Mouse (Mus musculus): Measurements from ENCODE around the gene Gmppb. TPM values are rescaled to one million over a fixed set of nuclear protein-coding genes. Genes with fewer than 3 reads are reported as not detected.

Gene Gmppb
- polyA plus RNA-seq, 1 experiment from 2014 or later: 12.6 TPM

DNA sequence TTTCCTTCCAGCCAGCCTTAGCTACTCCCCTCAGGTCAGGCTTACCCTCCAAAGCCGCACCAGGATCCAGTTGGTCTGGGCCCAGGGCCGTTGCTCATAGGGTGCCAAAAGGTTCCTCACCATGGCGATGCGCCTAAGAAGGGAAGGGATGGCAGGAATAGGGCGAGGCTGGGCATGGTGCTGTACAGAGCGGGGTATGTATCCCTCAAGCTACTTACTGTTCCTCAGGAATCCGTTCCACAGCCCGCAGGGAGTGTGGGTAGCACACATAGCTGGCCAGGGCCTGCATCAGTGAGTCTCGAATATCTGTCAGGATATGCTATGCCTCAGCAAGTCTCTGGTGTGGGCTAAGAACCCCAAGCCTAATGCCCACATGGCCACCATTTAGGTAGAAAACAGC, 9.2 kb downstream of the Gmppb start:
- Histone ChIP-seq H3K27ac (ENCODE audit: low read depth) (no peak overlapping the region), H3K9me3 (ENCODE audit: low read length) (no peaks in the 10 kb centered on the region), H3K9ac (replicated peaks) (no peak overlapping the region), H3K4me3 (ENCODE audit: low read depth, low read length) (no peak overlapping the region), H3K36me3 (replicated peaks; ENCODE audit: insufficient read depth, low read length) (peaks cover 100% of the 10 kb centered on the region), H3K4me2 (ENCODE audit: low read depth, low read length) (no peak overlapping the region), H3K27me3 (ENCODE audit: insufficient read depth, low read length) (no peaks in the 10 kb centered on the region), H3K4me1 (ENCODE audit: insufficient read depth) (peaks cover under 1% of the 10 kb centered on the region; the same call in 1 of the 2 replicates)
- ATAC-seq: no peak
- TF ChIP-seq EP300 (IDR thresholded peaks at IDR 0.05; ENCODE audit: low read depth) (no peak), CTCF (IDR thresholded peaks at IDR 0.05; ENCODE audit: low read depth) (no peak)
- DNase-seq: no peak
- WGBS (ENCODE audit: insufficient replicate concordance): 92% methylated on average over 9 of the region's 9 CpGs

DNA sequence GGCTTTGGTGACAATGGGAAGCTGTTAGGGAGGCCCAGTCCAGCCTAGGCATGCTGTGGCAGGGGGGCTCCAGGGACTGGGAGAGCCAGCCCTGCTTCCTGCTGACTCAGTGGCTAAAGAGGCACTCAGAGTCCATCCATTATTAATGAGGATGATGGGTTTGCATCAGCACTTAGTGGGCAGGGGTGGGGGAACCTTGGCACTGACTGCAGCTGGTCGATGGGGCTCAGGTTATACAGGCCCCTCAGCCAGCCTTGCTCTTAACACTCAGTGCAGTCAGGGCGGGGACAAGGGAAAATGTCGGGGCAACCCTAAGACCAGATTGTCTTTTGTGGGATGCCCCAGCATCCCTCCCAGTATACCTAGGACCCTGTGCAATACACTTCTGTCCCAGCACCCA, 13.1 kb downstream of the Gmppb start:
- 81% methylated on average over 3 of the region's 3 CpGs for WGBS (ENCODE audit: insufficient replicate concordance)
- Histone ChIP-seq H3K4me2 (ENCODE audit: low read depth, low read length) (no peak overlapping the region), H3K27ac (ENCODE audit: low read depth) (no peak overlapping the region), H3K4me1 (ENCODE audit: insufficient read depth) (no peaks in the 10 kb centered on the region), H3K27me3 (ENCODE audit: insufficient read depth, low read length) (no peaks in the 10 kb centered on the region), H3K9ac (replicated peaks) (no peak overlapping the region), H3K4me3 (ENCODE audit: low read depth, low read length) (no peak overlapping the region), H3K36me3 (replicated peaks; ENCODE audit: insufficient read depth, low read length) (peaks cover 98% of the 10 kb centered on the region), H3K9me3 (ENCODE audit: low read length) (no peaks in the 10 kb centered on the region)
- DNase-seq (no peak), ATAC-seq (no peak)
- TF ChIP-seq EP300 (IDR thresholded peaks at IDR 0.05; ENCODE audit: low read depth): no peak
- no peak for TF ChIP-seq CTCF (IDR thresholded peaks at IDR 0.05; ENCODE audit: low read depth)

DNA sequence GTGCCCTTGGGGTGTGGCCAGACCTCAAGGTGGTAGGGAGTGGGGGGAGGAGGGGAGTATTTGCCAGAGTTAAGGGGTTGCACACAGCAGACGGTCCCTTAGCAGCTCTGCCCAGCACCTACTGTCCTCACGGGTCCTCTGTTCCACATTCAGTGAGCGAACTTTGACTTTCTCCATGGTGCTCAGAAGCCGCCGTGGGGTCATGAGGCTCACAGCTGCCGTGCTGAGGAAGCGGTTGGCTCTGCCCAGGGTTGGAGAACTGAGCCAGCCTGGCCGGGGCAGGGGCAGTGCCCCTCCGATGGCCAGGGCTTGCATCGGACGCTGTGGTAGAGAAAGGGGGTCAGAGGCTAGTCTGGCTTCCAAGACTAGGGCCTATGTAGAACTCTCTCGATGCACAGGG, 14.3 kb downstream of the Gmppb start:
- ATAC-seq (no peak), DNase-seq (no peak)
- no peaks in the 10 kb centered on the region for H3K27me3 ChIP-seq (ENCODE audit: insufficient read depth, low read length)
- no peak overlapping the region for H3K4me2 ChIP-seq (ENCODE audit: low read depth, low read length)
- H3K4me3 ChIP-seq (ENCODE audit: low read depth, low read length): no peak overlapping the region
- no peak overlapping the region for H3K27ac ChIP-seq (ENCODE audit: low read depth)
- TF ChIP-seq EP300 (IDR thresholded peaks at IDR 0.05; ENCODE audit: low read depth): no peak
- TF ChIP-seq CTCF (IDR thresholded peaks at IDR 0.05; ENCODE audit: low read depth): no peak
- no peaks in the 10 kb centered on the region for H3K9me3 ChIP-seq (ENCODE audit: low read length)
- H3K4me1 ChIP-seq (ENCODE audit: insufficient read depth): no peaks in the 10 kb centered on the region
- H3K9ac ChIP-seq (replicated peaks): no peak overlapping the region
- H3K36me3 ChIP-seq (replicated peaks; ENCODE audit: insufficient read depth, low read length): peaks cover 97% of the 10 kb centered on the region
- 77% methylated on average over 12 of the region's 12 CpGs for WGBS (ENCODE audit: insufficient replicate concordance)

DNA sequence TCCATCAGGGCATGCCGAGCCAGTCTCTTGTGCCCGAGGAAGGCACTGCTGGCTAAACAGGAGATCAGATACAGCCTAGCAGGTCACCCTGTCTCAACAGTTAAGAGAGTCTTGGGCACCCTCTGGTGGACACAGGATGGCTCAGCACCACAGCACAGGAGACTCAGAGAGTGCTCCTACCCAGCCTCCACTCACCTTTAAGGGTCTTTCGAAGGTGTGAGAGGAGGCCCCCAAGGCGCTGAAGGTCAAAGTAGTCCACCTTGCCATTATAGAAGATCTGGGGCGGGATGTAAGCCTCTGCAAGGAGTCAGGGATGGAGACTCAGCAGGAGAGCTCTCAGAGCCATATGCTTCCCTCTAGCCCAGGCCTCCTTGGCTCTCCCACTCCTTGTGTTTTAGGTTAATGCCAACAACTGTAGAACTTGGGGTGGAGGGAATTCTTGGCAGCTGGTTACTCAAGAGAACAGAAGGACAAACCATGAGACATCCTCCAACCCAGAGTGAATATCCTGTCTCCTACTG, 16.5 kb downstream of the Gmppb start:
- Histone ChIP-seq H3K27me3 (ENCODE audit: insufficient read depth, low read length) (no peaks in the 10 kb centered on the region), H3K4me2 (ENCODE audit: low read depth, low read length) (no peak overlapping the region), H3K36me3 (replicated peaks; ENCODE audit: insufficient read depth, low read length) (peaks cover 96% of the 10 kb centered on the region), H3K9me3 (ENCODE audit: low read length) (no peaks in the 10 kb centered on the region), H3K9ac (replicated peaks) (no peak overlapping the region), H3K4me1 (ENCODE audit: insufficient read depth) (no peaks in the 10 kb centered on the region), H3K27ac (ENCODE audit: low read depth) (no peak overlapping the region), H3K4me3 (ENCODE audit: low read depth, low read length) (no peak overlapping the region)
- TF ChIP-seq EP300 (IDR thresholded peaks at IDR 0.05; ENCODE audit: low read depth) (no peak), CTCF (IDR thresholded peaks at IDR 0.05; ENCODE audit: low read depth) (peak; percentile 82)
- ATAC-seq: peak; percentile 57
- 39% methylated on average over 5 of the region's 5 CpGs for WGBS (ENCODE audit: insufficient replicate concordance)
- peak; percentile 66 for DNase-seq

DNA sequence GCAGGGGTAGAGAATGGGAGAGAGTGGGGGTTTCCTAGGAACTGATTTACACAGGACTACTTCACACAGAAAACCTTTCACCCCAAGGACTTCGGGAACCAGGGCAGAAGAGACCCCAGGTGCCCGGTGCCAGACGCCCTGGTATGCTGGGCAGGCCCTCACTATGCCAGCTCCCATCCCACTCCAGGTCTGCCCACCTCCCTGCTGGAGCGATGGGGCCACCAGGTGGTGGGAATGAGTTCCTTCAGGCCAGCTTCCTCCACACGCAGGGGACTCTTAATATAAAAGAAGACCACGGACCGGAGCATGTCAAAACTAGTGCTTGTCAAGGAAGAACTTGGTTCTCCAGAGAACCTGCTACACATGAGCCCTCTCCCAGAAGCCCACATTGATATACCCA, 18.2 kb downstream of the Gmppb start:
- WGBS (ENCODE audit: insufficient replicate concordance): 88% methylated on average over 7 of the region's 7 CpGs
- DNase-seq: no peak
- H3K27ac ChIP-seq (ENCODE audit: low read depth): no peak overlapping the region
- no peaks in the 10 kb centered on the region; the same call in 1 of the 2 replicates for H3K4me1 ChIP-seq (ENCODE audit: insufficient read depth)
- H3K36me3 ChIP-seq (replicated peaks; ENCODE audit: insufficient read depth, low read length): peaks cover 95% of the 10 kb centered on the region
- TF ChIP-seq EP300 (IDR thresholded peaks at IDR 0.05; ENCODE audit: low read depth) (no peak), CTCF (IDR thresholded peaks at IDR 0.05; ENCODE audit: low read depth) (no peak)
- no peak for ATAC-seq
- no peak overlapping the region for H3K4me3 ChIP-seq (ENCODE audit: low read depth, low read length)
- no peak overlapping the region for H3K9ac ChIP-seq (replicated peaks)
- H3K9me3 ChIP-seq (ENCODE audit: low read length): no peaks in the 10 kb centered on the region
- no peak overlapping the region for H3K4me2 ChIP-seq (ENCODE audit: low read depth, low read length)
- H3K27me3 ChIP-seq (ENCODE audit: insufficient read depth, low read length): no peaks in the 10 kb centered on the region

DNA sequence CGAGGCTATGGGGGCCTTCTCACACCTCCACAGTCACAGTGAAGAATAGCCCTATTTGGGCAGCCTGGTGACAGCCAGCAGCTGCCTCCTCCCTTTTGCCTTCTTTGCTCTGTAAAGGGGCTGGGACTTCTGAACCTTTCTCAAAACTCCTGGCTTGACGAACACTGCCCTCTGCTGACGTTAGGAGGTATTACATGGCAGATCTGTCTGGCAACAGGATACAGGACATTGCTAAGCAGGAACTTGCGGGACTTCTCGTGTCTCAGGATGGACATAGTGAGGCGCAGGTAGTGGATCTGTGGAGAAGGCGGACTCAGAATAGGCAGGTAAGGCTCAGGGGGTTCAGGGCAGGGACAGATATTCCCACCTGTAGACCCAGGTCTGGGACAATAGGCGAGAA, 18.9 kb downstream of the Gmppb start:
- Histone ChIP-seq H3K27me3 (ENCODE audit: insufficient read depth, low read length) (no peaks in the 10 kb centered on the region), H3K4me3 (ENCODE audit: low read depth, low read length) (no peak overlapping the region), H3K4me1 (ENCODE audit: insufficient read depth) (no peaks in the 10 kb centered on the region; the same call in 1 of the 2 replicates), H3K36me3 (replicated peaks; ENCODE audit: insufficient read depth, low read length) (peaks cover 93% of the 10 kb centered on the region), H3K9ac (replicated peaks) (no peak overlapping the region), H3K27ac (ENCODE audit: low read depth) (no peak overlapping the region), H3K4me2 (ENCODE audit: low read depth, low read length) (no peak overlapping the region), H3K9me3 (ENCODE audit: low read length) (no peaks in the 10 kb centered on the region)
- WGBS (ENCODE audit: insufficient replicate concordance): 29% methylated on average over 8 of the region's 8 CpGs
- DNase-seq (peak; percentile 89), ATAC-seq (peak; percentile 71)
- peak; percentile 99 for TF ChIP-seq CTCF (IDR thresholded peaks at IDR 0.05; ENCODE audit: low read depth)
- TF ChIP-seq EP300 (IDR thresholded peaks at IDR 0.05; ENCODE audit: low read depth): no peak

DNA sequence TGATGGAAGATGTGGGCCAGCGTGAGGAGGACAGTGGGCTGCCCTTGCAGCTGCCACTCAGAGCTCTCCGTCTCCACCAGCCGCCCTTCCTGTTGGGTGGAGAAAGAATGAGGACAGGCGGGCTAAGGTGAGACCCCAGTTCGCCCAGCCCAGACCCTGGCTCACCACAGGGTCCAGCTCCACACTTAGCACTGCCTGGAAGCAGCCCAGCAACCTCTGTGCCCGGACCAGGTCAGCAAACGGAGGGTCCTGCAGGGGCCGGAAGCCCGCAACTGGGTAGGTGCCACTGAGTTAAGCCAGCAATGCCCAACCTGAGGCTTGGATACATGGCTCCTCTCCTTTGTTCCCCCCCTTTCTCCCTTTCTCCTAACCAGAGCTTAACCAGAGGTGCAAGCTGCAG, 20.0 kb downstream of the Gmppb start:
- TF ChIP-seq EP300 (IDR thresholded peaks at IDR 0.05; ENCODE audit: low read depth): no peak
- no peak for TF ChIP-seq CTCF (IDR thresholded peaks at IDR 0.05; ENCODE audit: low read depth)
- no peak for ATAC-seq
- no peak overlapping the region for H3K27ac ChIP-seq (ENCODE audit: low read depth)
- no peak for DNase-seq
- no peak overlapping the region for H3K9ac ChIP-seq (replicated peaks)
- 91% methylated on average over 9 of the region's 9 CpGs for WGBS (ENCODE audit: insufficient replicate concordance)
- H3K4me1 ChIP-seq (ENCODE audit: insufficient read depth): no peaks in the 10 kb centered on the region; the same call in 1 of the 2 replicates
- H3K4me2 ChIP-seq (ENCODE audit: low read depth, low read length): no peak overlapping the region
- H3K4me3 ChIP-seq (ENCODE audit: low read depth, low read length): no peak overlapping the region
- H3K36me3 ChIP-seq (replicated peaks; ENCODE audit: insufficient read depth, low read length): peaks cover 90% of the 10 kb centered on the region
- no peaks in the 10 kb centered on the region for H3K9me3 ChIP-seq (ENCODE audit: low read length)
- no peaks in the 10 kb centered on the region for H3K27me3 ChIP-seq (ENCODE audit: insufficient read depth, low read length)

Data from liver, postnatal 0 days (tissue).